Mouse (Mus musculus) CD8-positive naive resting alpha-beta T cell, adult 2 months (primary cell): ENCODE results near the gene Nol10.

Experiments
- DNase-seq, 2 experiments: peaks; one replicate each; pipeline ENCODE4 v3.0.0; 2022; ENCODE audit warnings: low read depth in 2 of 2, low spot score in 2 of 2

Gene Nol10

GRCm38 (mm10) chr12:17406825-17407224 is 58.6 kb downstream of the Nol10 start:
- no peak for DNase-seq

- DNase-seq, result no peak
Observed at GRCm38 (mm10) chr12:17408312-17408711, 60.1 kb downstream of the Nol10 start.

- no peak for DNase-seq
Observed at GRCm38 (mm10) chr12:17411242-17411641, 63.0 kb downstream of the Nol10 start.

GRCm38 (mm10) chr12:17411797-17412526 is 63.7 kb downstream of the Nol10 start:
- no peak for DNase-seq

GRCm38 (mm10) chr12:17414734-17415133 is 66.5 kb downstream of the Nol10 start:
- DNase-seq, result no peak

- no peak for DNase-seq
Observed at GRCm38 (mm10) chr12:17420168-17420810, 72.0 kb downstream of the Nol10 start.

- DNase-seq, result no peak
Observed at GRCm38 (mm10) chr12:17425254-17426169, 77.3 kb downstream of the Nol10 start.

GRCm38 (mm10) chr12:17426735-17427134 is 78.5 kb downstream of the Nol10 start:
- no peak for DNase-seq

- DNase-seq, result no peak
Observed at GRCm38 (mm10) chr12:17430578-17430977, 82.3 kb downstream of the Nol10 start.

- no peak for DNase-seq
Observed at GRCm38 (mm10) chr12:17431166-17431565, 82.9 kb downstream of the Nol10 start.

- no peak for DNase-seq
Observed at GRCm38 (mm10) chr12:17431812-17432332, 83.6 kb downstream of the Nol10 start.

GRCm38 (mm10) chr12:17433712-17434111 is 85.5 kb downstream of the Nol10 start:
- DNase-seq, result no peak

GRCm38 (mm10) chr12:17436471-17436870 is 88.2 kb downstream of the Nol10 start:
- no peak for DNase-seq

GRCm38 (mm10) chr12:17440251-17440651 is 92.0 kb downstream of the Nol10 start:
- DNase-seq, result no peak

GRCm38 (mm10) chr12:17441495-17441894 is 93.2 kb downstream of the Nol10 start:
- no peak for DNase-seq

- no peak for DNase-seq
Observed at GRCm38 (mm10) chr12:17444406-17444805, 96.1 kb downstream of the Nol10 start.

- no peak for DNase-seq
Observed at GRCm38 (mm10) chr12:17445251-17445650, 97.0 kb downstream of the Nol10 start.

- DNase-seq, result no peak
Observed at GRCm38 (mm10) chr12:17448781-17449180, 100.5 kb downstream of the Nol10 start.

- DNase-seq, result no peak
Observed at GRCm38 (mm10) chr12:17449661-17450091, 101.4 kb downstream of the Nol10 start.

GRCm38 (mm10) chr12:17450503-17450902 is 102.2 kb downstream of the Nol10 start:
- DNase-seq, result no peak

GRCm38 (mm10) chr12:17450908-17451307 is 102.7 kb downstream of the Nol10 start:
- no peak for DNase-seq
